Mouse (Mus musculus) kidney, postnatal 10 days (tissue): ENCODE results near the gene Ppid.
A peak's percentile ranks its signal among the peaks of the same experiment; 100 is the strongest.

ENCODE experiments used
- DNase-seq: peaks from one replicate; pipeline ENCODE4 v3.0.0; 2021; ENCODE audit warnings: mixed read lengths

Gene Ppid

GRCm38 (mm10) chr3:79590863-79591792, at the start of gene Ppid:
Gene Ppid (plus strand): TSS chr3:79591342.
- peak; percentile 88 for DNase-seq

GRCm38 (mm10) chr3:79542585-79542984, 48.6 kb upstream of the Ppid start:
- peak; percentile 35 for DNase-seq

- peak; percentile 18 for DNase-seq
These were observed 42.3 kb upstream of the Ppid start for GRCm38 (mm10) chr3:79548681-79549437.

GRCm38 (mm10) chr3:79549751-79550393, 41.3 kb upstream of the Ppid start:
- DNase-seq: no peak

GRCm38 (mm10) chr3:79551826-79552552, 39.2 kb upstream of the Ppid start:
- peak; percentile 37 for DNase-seq

GRCm38 (mm10) chr3:79553779-79554178, 37.4 kb upstream of the Ppid start:
- DNase-seq: no peak

GRCm38 (mm10) chr3:79555061-79555460, 36.1 kb upstream of the Ppid start:
- DNase-seq: no peak

GRCm38 (mm10) chr3:79559021-79559772, 31.9 kb upstream of the Ppid start:
- peak; percentile 82 for DNase-seq

- DNase-seq: peak; percentile 44
These were observed 31.4 kb upstream of the Ppid start for GRCm38 (mm10) chr3:79559773-79560045.

GRCm38 (mm10) chr3:79560555-79560954, 30.6 kb upstream of the Ppid start:
- DNase-seq: no peak

- DNase-seq: no peak
These were observed 29.1 kb upstream of the Ppid start for GRCm38 (mm10) chr3:79561784-79562715.

GRCm38 (mm10) chr3:79563511-79563910, 27.6 kb upstream of the Ppid start:
- no peak for DNase-seq

- DNase-seq: peak; percentile 31
These were observed 26.1 kb upstream of the Ppid start for GRCm38 (mm10) chr3:79564875-79565606.

GRCm38 (mm10) chr3:79566716-79567691, 24.1 kb upstream of the Ppid start:
- no peak for DNase-seq

GRCm38 (mm10) chr3:79567703-79568362, 23.3 kb upstream of the Ppid start, which contains the start of gene Fnip2:
Gene Fnip2 (minus strand): TSS chr3:79567796.
- peak; percentile 93 for DNase-seq

- DNase-seq: no peak
These were observed 22.4 kb upstream of the Ppid start for GRCm38 (mm10) chr3:79568629-79569350.

GRCm38 (mm10) chr3:79569351-79569681, 21.8 kb upstream of the Ppid start:
- no peak for DNase-seq

GRCm38 (mm10) chr3:79572399-79572798, 18.7 kb upstream of the Ppid start:
- DNase-seq: no peak
